Mouse (Mus musculus): ENCODE measurements around the gene Olfr600.
"Not testable (repeated sequence)": the region's sequence is repeated elsewhere in the genome, so short reads cannot be mapped to it uniquely, and the experiment has no call there.

Gene Olfr600

GRCm38 (mm10) chr7:103349569-103349968, at the start of gene Olfr600:
TSS of gene Olfr600 (minus strand) at chr7:103349669.
- no peak for DNase-seq

- no peak for DNase-seq
Measured at GRCm38 (mm10) chr7:103398981-103399380, 49.5 kb upstream of the Olfr600 start.

- DNase-seq, result no peak
Measured at GRCm38 (mm10) chr7:103397758-103398157, 48.3 kb upstream of the Olfr600 start.

GRCm38 (mm10) chr7:103386077-103386476, 36.6 kb upstream of the Olfr600 start, which contains the start of gene Olfr603:
TSS of gene Olfr603 (minus strand) at chr7:103386177.
- no peak for DNase-seq

- no peak for DNase-seq
Measured at GRCm38 (mm10) chr7:103362555-103362954, 13.1 kb upstream of the Olfr600 start, which contains the start of gene Olfr601. TSS of gene Olfr601 (minus strand) at chr7:103362655.

GRCm38 (mm10) chr7:103335617-103336016, 13.9 kb downstream of the Olfr600 start, which contains the start of gene Olfr599:
TSS of gene Olfr599 (plus strand) at chr7:103335917.
- no peak for DNase-seq

GRCm38 (mm10) chr7:103323268-103323667, 26.2 kb downstream of the Olfr600 start, which contains the start of gene Olfr598:
TSS of gene Olfr598 (plus strand) at chr7:103323568.
- no peak for DNase-seq

- DNase-seq, result not testable (repeated sequence)
Measured at GRCm38 (mm10) chr7:103316015-103316414, 33.5 kb downstream of the Olfr600 start, which contains the start of gene Olfr597. TSS of gene Olfr597 (plus strand) at chr7:103316315.

- not testable (repeated sequence) for DNase-seq
Measured at GRCm38 (mm10) chr7:103305348-103305747, 44.1 kb downstream of the Olfr600 start, which contains the start of gene Olfr596. TSS of gene Olfr596 (plus strand) at chr7:103305648.
